Mouse (Mus musculus): ENCODE data around the gene Chrnb1. TPM values are rescaled to one million over a fixed set of nuclear protein-coding genes. Genes with fewer than 3 reads are reported as not detected.

Chrnb1 gene
- 12.9 and 13.8 TPM in 2 replicates for polyA plus RNA-seq (2015; fragmentation: Nextera tagmentation; extraction: Ambion mirVana)

GRCm38 (mm10) chr11:69795168-69795982 lies at the start of gene Chrnb1:
Gene Chrnb1, minus strand, starts transcription at chr11:69795943.
- Histone ChIP-seq H3K4me2 (replicated peaks; ENCODE audit: low read depth, low read length) (peak within 1 kb of the TSS; percentile 96), H3K4me1 (ENCODE audit: insufficient read depth, low read length) (peaks cover 20% of the 10 kb centered on the region), H3K27ac (ENCODE audit: low read length) (0 out of 2 replicates have a peak within 1 kb of the TSS, but pooled peaks have one; percentile 43), H3K36me3 (ENCODE audit: insufficient read depth, low read length) (no peaks in the 10 kb centered on the region), H3K4me3 (ENCODE audit: low read length) (peak within 1 kb of the TSS; percentile 62), H3K27me3 (ENCODE audit: insufficient read depth, low read length) (peaks cover 5% of the 10 kb centered on the region; the same call in 1 of the 2 replicates), H3K9ac (replicated peaks; ENCODE audit: low read length) (peak within 1 kb of the TSS; percentile 73), H3K9me3 (ENCODE audit: low read length) (no peaks in the 10 kb centered on the region)
- WGBS: 2% methylated on average over 52 of the region's 52 CpGs
- ATAC-seq (ENCODE audit: low FRiP score, low TSS enrichment): peak; percentile 97

- ATAC-seq (ENCODE audit: low FRiP score, low TSS enrichment): peak; percentile 3; the same call in 1 of the 2 replicates
- 0 out of 2 replicates have a peak, but pooled peaks cover 1% of the 10 kb centered on the region for H3K36me3 ChIP-seq (ENCODE audit: insufficient read depth, low read length)
- WGBS: 0% methylated on average over 7 of the region's 7 CpGs
- H3K4me1 ChIP-seq (ENCODE audit: insufficient read depth, low read length): peaks cover 41% of the 10 kb centered on the region
- no peaks in the 10 kb centered on the region for H3K9me3 ChIP-seq (ENCODE audit: low read length)
- H3K27me3 ChIP-seq (ENCODE audit: insufficient read depth, low read length): no peaks in the 10 kb centered on the region; the same call in 1 of the 2 replicates
- H3K4me2 ChIP-seq (replicated peaks; ENCODE audit: low read depth, low read length): peak overlapping the region; percentile 98
- H3K4me3 ChIP-seq (ENCODE audit: low read length): peak overlapping the region; percentile 66
- peak overlapping the region; percentile 93 for H3K27ac ChIP-seq (ENCODE audit: low read length)
- H3K9ac ChIP-seq (replicated peaks; ENCODE audit: low read length): peak overlapping the region; percentile 76
Measured at GRCm38 (mm10) chr11:69838714-69839104, 43.0 kb upstream of the Chrnb1 start.

GRCm38 (mm10) chr11:69837952-69838713 lies 42.4 kb upstream of the Chrnb1 start, which contains the start of gene Tmem256:
Gene Tmem256, plus strand, starts transcription at chr11:69838514.
- Histone ChIP-seq H3K36me3 (ENCODE audit: insufficient read depth, low read length) (0 out of 2 replicates have a peak, but pooled peaks cover 5% of the 10 kb centered on the region), H3K4me1 (ENCODE audit: insufficient read depth, low read length) (peaks cover 46% of the 10 kb centered on the region), H3K4me2 (replicated peaks; ENCODE audit: low read depth, low read length) (peak within 1 kb of the TSS; percentile 98), H3K4me3 (ENCODE audit: low read length) (peak within 1 kb of the TSS; percentile 66), H3K27me3 (ENCODE audit: insufficient read depth, low read length) (no peaks in the 10 kb centered on the region; the same call in 1 of the 2 replicates), H3K27ac (ENCODE audit: low read length) (peak within 1 kb of the TSS; percentile 93), H3K9ac (replicated peaks; ENCODE audit: low read length) (peak within 1 kb of the TSS; percentile 76), H3K9me3 (ENCODE audit: low read length) (no peaks in the 10 kb centered on the region)
- under 1% methylated on average over 34 of the region's 34 CpGs for WGBS
- peak; percentile 89 for ATAC-seq (ENCODE audit: low FRiP score, low TSS enrichment)

GRCm38 (mm10) chr11:69837604-69837951 lies 41.8 kb upstream of the Chrnb1 start, which contains the start of gene Nlgn2:
Gene Nlgn2, minus strand, starts transcription at chr11:69837784.
- H3K27me3 ChIP-seq (ENCODE audit: insufficient read depth, low read length): no peaks in the 10 kb centered on the region; the same call in 1 of the 2 replicates
- H3K9me3 ChIP-seq (ENCODE audit: low read length): no peaks in the 10 kb centered on the region
- peak within 1 kb of the TSS; percentile 98 for H3K4me2 ChIP-seq (replicated peaks; ENCODE audit: low read depth, low read length)
- H3K4me3 ChIP-seq (ENCODE audit: low read length): peak within 1 kb of the TSS; percentile 66
- ATAC-seq (ENCODE audit: low FRiP score, low TSS enrichment): no peak; the same call in 1 of the 2 replicates
- H3K4me1 ChIP-seq (ENCODE audit: insufficient read depth, low read length): peaks cover 46% of the 10 kb centered on the region
- 0 out of 2 replicates have a peak, but pooled peaks cover 9% of the 10 kb centered on the region for H3K36me3 ChIP-seq (ENCODE audit: insufficient read depth, low read length)
- H3K9ac ChIP-seq (replicated peaks; ENCODE audit: low read length): peak within 1 kb of the TSS; percentile 76
- WGBS: 1% methylated on average over 32 of the region's 32 CpGs
- peak within 1 kb of the TSS; percentile 93 for H3K27ac ChIP-seq (ENCODE audit: low read length)

DNA sequence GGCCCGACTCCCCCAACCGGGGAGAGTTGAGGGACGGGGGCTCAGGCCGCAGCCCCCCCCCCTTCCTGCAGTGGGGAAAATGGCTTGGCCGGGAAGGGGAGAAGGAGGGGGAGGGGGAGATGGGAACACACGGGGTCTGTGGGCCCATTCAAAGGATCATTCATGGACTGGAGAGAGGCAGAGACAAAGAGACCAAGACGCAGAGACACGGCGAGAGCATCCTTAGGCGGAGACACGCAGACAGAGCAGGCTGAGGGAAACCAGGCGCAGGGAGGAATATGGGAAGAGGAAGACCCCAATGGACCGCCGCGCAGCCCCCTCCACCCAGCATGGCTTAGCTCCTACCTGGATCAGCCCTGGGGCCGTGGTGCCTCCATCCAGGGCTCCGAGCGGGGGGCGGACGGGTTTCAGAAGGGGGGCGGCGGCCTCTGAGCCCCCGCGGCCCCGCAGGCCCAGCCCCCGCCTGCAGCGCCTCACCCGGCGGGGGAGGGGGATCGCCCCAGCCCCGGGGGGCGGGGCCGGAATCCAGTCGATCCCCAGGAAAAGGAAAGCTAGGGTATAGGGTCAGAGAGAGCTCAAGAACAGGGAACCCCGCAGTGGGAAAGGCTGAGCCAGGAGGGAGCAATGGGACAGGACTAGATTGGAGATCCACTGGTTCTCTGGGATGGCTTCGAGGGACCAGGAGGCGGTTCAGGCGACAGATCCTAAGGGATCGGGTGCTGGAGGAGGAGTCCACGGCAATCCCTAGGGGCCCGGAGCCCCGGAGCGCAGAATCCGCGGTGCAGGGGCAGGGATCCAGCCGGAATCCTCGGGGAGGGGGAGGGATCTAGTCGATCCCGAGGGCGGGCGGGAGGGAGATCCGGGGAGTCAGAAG lies 41.2 kb upstream of the Chrnb1 start:
- Histone ChIP-seq H3K4me3 (ENCODE audit: low read length) (peak overlapping the region; percentile 66), H3K9ac (replicated peaks; ENCODE audit: low read length) (peak overlapping the region; percentile 76), H3K27me3 (ENCODE audit: insufficient read depth, low read length) (no peaks in the 10 kb centered on the region; the same call in 1 of the 2 replicates), H3K9me3 (ENCODE audit: low read length) (no peaks in the 10 kb centered on the region), H3K4me1 (ENCODE audit: insufficient read depth, low read length) (peaks cover 46% of the 10 kb centered on the region), H3K36me3 (ENCODE audit: insufficient read depth, low read length) (0 out of 2 replicates have a peak, but pooled peaks cover 12% of the 10 kb centered on the region), H3K4me2 (replicated peaks; ENCODE audit: low read depth, low read length) (peak overlapping the region; percentile 98), H3K27ac (ENCODE audit: low read length) (peak overlapping the region; percentile 93)
- WGBS: 1% methylated on average over 41 of the region's 52 CpGs
- peak; percentile 7; the same call in 1 of the 2 replicates for ATAC-seq (ENCODE audit: low FRiP score, low TSS enrichment)

DNA sequence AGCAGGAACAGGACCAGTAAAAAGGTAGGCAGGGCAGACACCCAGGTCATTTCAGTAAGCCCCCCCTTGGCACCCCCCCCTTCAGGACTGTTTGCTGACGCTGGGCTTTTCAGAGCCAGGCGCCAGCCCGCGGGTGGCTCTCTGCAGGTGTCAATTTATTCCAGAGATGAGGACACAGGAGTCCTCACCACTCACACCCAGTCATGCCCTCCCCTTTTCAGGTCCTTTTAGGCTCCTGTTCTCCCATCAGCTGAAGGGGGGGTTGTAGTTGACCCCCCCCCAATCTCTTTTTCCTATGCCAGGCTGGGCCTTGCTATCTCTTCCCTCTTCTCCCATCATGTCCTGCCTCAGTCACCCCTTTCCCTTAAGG lies 40.2 kb upstream of the Chrnb1 start:
- WGBS: 0% methylated on average over 1 of the region's 4 CpGs

GRCm38 (mm10) chr11:69835326-69835965 lies 39.7 kb upstream of the Chrnb1 start:
- H3K27me3 ChIP-seq (ENCODE audit: insufficient read depth, low read length): no peaks in the 10 kb centered on the region; the same call in 1 of the 2 replicates
- H3K4me3 ChIP-seq (ENCODE audit: low read length): peak overlapping the region; percentile 66
- 0 out of 2 replicates have a peak, but pooled peaks cover 12% of the 10 kb centered on the region for H3K36me3 ChIP-seq (ENCODE audit: insufficient read depth, low read length)
- no peak overlapping the region for H3K27ac ChIP-seq (ENCODE audit: low read length)
- no peaks in the 10 kb centered on the region for H3K9me3 ChIP-seq (ENCODE audit: low read length)
- H3K4me2 ChIP-seq (replicated peaks; ENCODE audit: low read depth, low read length): peak overlapping the region; percentile 98
- WGBS: 14% methylated on average over 9 of the region's 9 CpGs
- peaks cover 46% of the 10 kb centered on the region for H3K4me1 ChIP-seq (ENCODE audit: insufficient read depth, low read length)
- ATAC-seq (ENCODE audit: low FRiP score, low TSS enrichment): no peak
- peak overlapping the region; percentile 26; the same call in 1 of the 2 replicates for H3K9ac ChIP-seq (replicated peaks; ENCODE audit: low read length)

More for the DNA sequence above, 40.2 kb upstream of the Chrnb1 start:
- Histone ChIP-seq H3K4me3 (ENCODE audit: low read length) (peak overlapping the region; percentile 66), H3K4me1 (ENCODE audit: insufficient read depth, low read length) (peaks cover 46% of the 10 kb centered on the region), H3K9ac (replicated peaks; ENCODE audit: low read length) (peak overlapping the region; percentile 26; the same call in 1 of the 2 replicates), H3K27ac (ENCODE audit: low read length) (no peak overlapping the region), H3K27me3 (ENCODE audit: insufficient read depth, low read length) (no peaks in the 10 kb centered on the region; the same call in 1 of the 2 replicates), H3K36me3 (ENCODE audit: insufficient read depth, low read length) (0 out of 2 replicates have a peak, but pooled peaks cover 12% of the 10 kb centered on the region), H3K4me2 (replicated peaks; ENCODE audit: low read depth, low read length) (peak overlapping the region; percentile 98), H3K9me3 (ENCODE audit: low read length) (no peaks in the 10 kb centered on the region)
- ATAC-seq (ENCODE audit: low FRiP score, low TSS enrichment): no peak

- Histone ChIP-seq H3K27ac (ENCODE audit: low read length) (0 out of 2 replicates have a peak overlapping the region, but pooled peaks have one; percentile 38), H3K9ac (replicated peaks; ENCODE audit: low read length) (peak overlapping the region; percentile 81), H3K9me3 (ENCODE audit: low read length) (no peaks in the 10 kb centered on the region), H3K36me3 (ENCODE audit: insufficient read depth, low read length) (0 out of 2 replicates have a peak, but pooled peaks cover 12% of the 10 kb centered on the region), H3K4me2 (replicated peaks; ENCODE audit: low read depth, low read length) (peak overlapping the region; percentile 98), H3K4me1 (ENCODE audit: insufficient read depth, low read length) (peaks cover 44% of the 10 kb centered on the region), H3K4me3 (ENCODE audit: low read length) (peak overlapping the region; percentile 47), H3K27me3 (ENCODE audit: insufficient read depth, low read length) (no peaks in the 10 kb centered on the region; the same call in 1 of the 2 replicates)
- WGBS: 5% methylated on average over 38 of the region's 48 CpGs
- ATAC-seq (ENCODE audit: low FRiP score, low TSS enrichment): no peak
Measured at GRCm38 (mm10) chr11:69834001-69834549, 38.3 kb upstream of the Chrnb1 start.

Data from kidney, embryonic 16.5 days (tissue).